Mouse (Mus musculus) midbrain, embryonic 13.5 days (tissue): ENCODE data around the gene Ccdc154. TPM values are rescaled to one million over a fixed set of nuclear protein-coding genes. Genes with fewer than 3 reads are reported as not detected.
"Not testable (repeated sequence)": the region's sequence is repeated elsewhere in the genome, so short reads cannot be mapped to it uniquely, and the experiment has no call there.

Experiments used
- ATAC-seq: fragments of 200-750 bp; cut with Nextera tagmentation; 2 replicates; pipeline ENCODE4 v1.8.0; 2017; ENCODE audit warnings: mild to moderate bottlenecking, moderate TSS enrichment, moderate library complexity
- H3K27ac ChIP-seq: fragments of 300-500 bp; sonication (generic); 2 replicates; pipeline ENCODE4 v1.5.1; 2015; ENCODE audit warnings: inconsistent platforms, mild to moderate bottlenecking, moderate library complexity
- H3K27me3 ChIP-seq: fragments of 300-500 bp; sonication (generic); 2 replicates; pipeline ENCODE4 v1.6.1; 2015; ENCODE audit warnings: mild to moderate bottlenecking, inconsistent platforms
- H3K36me3 ChIP-seq: fragments of 300-500 bp; sonication (generic); 2 replicates; pipeline ENCODE4 v1.6.1; 2015; ENCODE audit warnings: mild to moderate bottlenecking, inconsistent platforms
- H3K4me1 ChIP-seq: fragments of 300-500 bp; sonication (generic); replicated peaks from 2 replicates; pipeline ENCODE4 v1.6.1; 2015; ENCODE audit warnings: inconsistent platforms
- H3K4me2 ChIP-seq: fragments of 300-500 bp; sonication (generic); replicated peaks from 2 replicates; pipeline ENCODE4 v1.6.1; 2015; ENCODE audit warnings: moderate library complexity, mild to moderate bottlenecking, inconsistent platforms
- H3K4me3 ChIP-seq: fragments of 300-500 bp; sonication (generic); replicated peaks from 2 replicates; pipeline ENCODE4 v1.5.1; 2015; ENCODE audit warnings: mild to moderate bottlenecking, inconsistent platforms
- H3K9ac ChIP-seq: fragments of 300-500 bp; sonication (generic); replicated peaks from 2 replicates; pipeline ENCODE4 v1.6.1; 2015; ENCODE audit warnings: mild to moderate bottlenecking, inconsistent platforms
- H3K9me3 ChIP-seq: fragments of 300-500 bp; sonication (generic); 2 replicates; pipeline ENCODE4 v1.6.1; 2016; ENCODE audit warnings: mild to moderate bottlenecking, inconsistent platforms
- WGBS: fragments of 180-500 bp; shearing (Covaris S2); methylation state at CpG from one replicate; pipeline ENCODE4 v1.1.7; 2015; 5-methylcytosine and 5-hydroxymethylcytosine counted together
- polyA plus RNA-seq: library from polyadenylated mRNA; unstranded; fragments of >200 nt; fragmentation: Nextera tagmentation; extraction: Ambion mirVana; gene quantifications from 2 replicates; pipeline ENCODE4 v1.2.1, GENCODE M21; 2015

Gene Ccdc154
- not detected in 2 replicates for polyA plus RNA-seq

DNA sequence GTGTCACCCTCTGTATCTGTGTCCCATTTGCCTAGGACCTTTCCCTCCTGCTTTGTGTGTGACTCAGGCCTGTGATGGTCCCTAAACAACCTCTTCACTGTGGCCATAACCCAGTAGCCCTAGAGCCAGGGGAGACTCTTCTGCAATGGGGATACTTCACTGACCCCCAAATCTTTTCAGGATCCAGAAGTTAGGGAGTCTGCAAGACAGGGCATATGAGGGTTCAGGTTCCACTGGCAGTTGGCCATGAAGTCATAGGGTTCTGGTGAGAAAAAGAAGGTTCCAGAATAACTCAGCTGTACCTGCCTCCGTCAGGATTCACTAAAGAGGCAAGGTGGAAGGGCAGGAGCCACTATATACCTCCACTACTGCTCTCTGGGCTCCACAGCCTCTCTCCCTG is at the start of gene Ccdc154:
Ccdc154 (plus strand) TSS at position 301 of the 400 bp plus-strand sequence.
- 94% methylated on average over 1 of the region's 1 CpGs for WGBS
- Histone ChIP-seq H3K4me3 (no peak within 1 kb of the TSS), H3K4me2 (no peak within 1 kb of the TSS), H3K27ac (no peak within 1 kb of the TSS), H3K9ac (no peak within 1 kb of the TSS; the same call in 1 of the 2 replicates), H3K36me3 (peaks cover 48% of the 10 kb centered on the region), H3K27me3 (no peaks in the 10 kb centered on the region), H3K4me1 (no peaks in the 10 kb centered on the region), H3K9me3 (no peaks in the 10 kb centered on the region)
- ATAC-seq = no peak

DNA sequence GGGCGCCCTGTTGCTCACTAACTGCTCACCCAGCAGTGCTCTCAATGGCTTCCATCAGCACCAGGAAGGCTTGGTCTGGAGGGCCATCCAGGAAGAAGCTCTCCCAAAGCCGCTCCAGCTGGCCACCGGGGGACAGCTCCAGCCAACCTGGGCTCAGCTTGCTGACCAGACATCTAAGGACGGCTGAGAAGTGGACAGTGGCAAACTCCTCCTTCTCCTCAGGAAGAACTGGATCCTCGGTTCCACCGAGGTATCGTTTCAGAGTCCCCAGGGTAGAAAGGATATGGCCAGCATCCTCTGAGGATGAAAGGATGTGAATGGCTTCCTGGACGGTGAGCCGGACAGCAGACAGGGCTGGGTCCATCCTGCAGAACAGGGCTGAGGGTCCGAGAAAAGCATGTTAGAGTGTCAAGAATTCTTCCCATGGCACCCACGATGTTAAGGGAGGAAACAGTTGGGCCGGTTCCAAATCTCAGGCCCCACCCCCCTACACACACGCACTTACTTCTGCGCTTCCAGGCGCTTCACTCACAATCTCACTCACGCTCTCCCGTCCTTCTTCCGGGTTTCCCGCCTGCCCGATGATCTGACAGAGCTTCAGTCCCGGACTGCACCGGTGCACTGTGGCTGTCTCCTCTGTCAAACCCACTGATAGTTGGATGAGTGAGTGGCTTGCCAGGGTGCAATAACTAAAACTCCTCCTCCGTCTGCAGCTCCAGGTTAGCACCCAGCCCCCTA is 47.2 kb upstream of the Ccdc154 start:
- H3K27ac ChIP-seq = peak overlapping the region; percentile 84
- H3K9ac ChIP-seq = peak overlapping the region; percentile 78
- peaks cover 36% of the 10 kb centered on the region for H3K36me3 ChIP-seq
- peaks cover 22% of the 10 kb centered on the region for H3K4me1 ChIP-seq
- 13% methylated on average over 23 of the region's 23 CpGs for WGBS
- peak; percentile 71 for ATAC-seq
- H3K27me3 ChIP-seq = peaks cover 6% of the 10 kb centered on the region; the same call in 1 of the 2 replicates
- peak overlapping the region; percentile 91 for H3K4me2 ChIP-seq
- H3K4me3 ChIP-seq = peak overlapping the region; percentile 59
- no peaks in the 10 kb centered on the region for H3K9me3 ChIP-seq

DNA sequence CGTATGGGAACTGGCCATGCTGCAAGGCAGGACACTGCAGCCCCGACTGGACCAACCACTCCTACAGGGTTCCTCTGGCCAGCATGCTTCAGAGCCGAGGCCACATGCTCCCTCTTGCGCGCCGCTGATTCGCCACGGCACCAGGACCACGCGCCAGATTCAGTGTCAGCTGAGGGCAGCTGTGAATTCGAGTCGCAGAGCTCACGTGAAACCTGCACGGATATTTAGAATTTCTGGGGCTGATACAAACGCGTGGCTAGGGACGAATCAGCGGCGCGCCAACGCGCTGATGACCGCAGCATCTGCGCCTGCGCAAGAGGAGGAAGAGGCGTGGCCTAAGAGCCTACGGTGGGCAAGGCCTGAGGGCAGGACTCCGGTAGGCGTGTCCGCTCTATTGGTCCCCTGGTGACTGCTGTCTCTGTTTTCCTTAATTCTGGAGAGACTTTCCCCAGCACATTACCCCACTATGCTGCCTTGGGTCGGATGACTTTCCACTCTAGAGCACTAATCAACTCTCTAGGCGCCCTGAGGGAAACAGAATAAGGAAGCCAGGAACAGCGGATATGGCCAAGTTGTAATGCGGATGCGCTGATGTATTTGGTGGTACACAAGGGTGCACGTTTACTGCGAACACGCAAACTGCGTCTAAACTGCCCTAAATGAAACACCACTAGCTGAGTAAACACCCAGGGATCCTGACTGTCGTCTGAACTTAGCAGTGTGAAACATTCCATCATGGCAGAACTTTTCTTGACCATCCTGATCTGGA is 46.4 kb upstream of the Ccdc154 start, which contains the start of gene Telo2:
Telo2 (minus strand) TSS at position 304 of the 769 bp plus-strand sequence.
- Histone ChIP-seq H3K27ac (peak within 1 kb of the TSS; percentile 84), H3K27me3 (peaks cover 6% of the 10 kb centered on the region; the same call in 1 of the 2 replicates), H3K4me1 (peaks cover 22% of the 10 kb centered on the region), H3K4me2 (peak within 1 kb of the TSS; percentile 91), H3K9ac (peak within 1 kb of the TSS; percentile 78), H3K9me3 (no peaks in the 10 kb centered on the region), H3K4me3 (peak within 1 kb of the TSS; percentile 59), H3K36me3 (peaks cover 28% of the 10 kb centered on the region)
- ATAC-seq = peak; percentile 96
- WGBS = 5% methylated on average over 40 of the region's 40 CpGs

DNA sequence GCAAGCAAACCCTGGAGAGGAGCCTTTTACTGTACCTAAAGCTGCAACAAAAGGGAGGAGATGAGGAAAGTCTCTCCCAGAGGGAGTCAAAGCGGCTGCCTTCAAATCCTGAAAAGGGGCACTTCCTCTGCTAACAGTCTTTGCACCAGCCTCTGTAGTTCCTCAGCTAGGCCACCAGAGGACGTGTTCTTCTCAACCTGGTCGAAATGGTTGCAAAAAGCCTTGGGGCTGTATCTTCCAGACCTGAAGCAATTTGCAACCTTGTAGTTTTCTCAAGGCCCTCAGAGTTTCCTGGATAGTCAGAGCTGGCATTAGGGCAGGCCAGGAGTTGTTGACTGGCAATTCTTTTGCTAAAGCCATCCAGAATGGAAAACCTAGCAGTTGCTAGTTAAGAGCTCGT is 45.0 kb upstream of the Ccdc154 start:
- WGBS = 35% methylated on average over 4 of the region's 4 CpGs
- peaks cover 11% of the 10 kb centered on the region; the same call in 1 of the 2 replicates for H3K27me3 ChIP-seq
- H3K4me3 ChIP-seq = no peak overlapping the region
- H3K27ac ChIP-seq = no peak overlapping the region
- H3K36me3 ChIP-seq = peaks cover 14% of the 10 kb centered on the region; the same call in 1 of the 2 replicates
- H3K4me2 ChIP-seq = no peak overlapping the region
- peaks cover 22% of the 10 kb centered on the region for H3K4me1 ChIP-seq
- ATAC-seq = no peak
- H3K9ac ChIP-seq = no peak overlapping the region
- H3K9me3 ChIP-seq = no peaks in the 10 kb centered on the region

DNA sequence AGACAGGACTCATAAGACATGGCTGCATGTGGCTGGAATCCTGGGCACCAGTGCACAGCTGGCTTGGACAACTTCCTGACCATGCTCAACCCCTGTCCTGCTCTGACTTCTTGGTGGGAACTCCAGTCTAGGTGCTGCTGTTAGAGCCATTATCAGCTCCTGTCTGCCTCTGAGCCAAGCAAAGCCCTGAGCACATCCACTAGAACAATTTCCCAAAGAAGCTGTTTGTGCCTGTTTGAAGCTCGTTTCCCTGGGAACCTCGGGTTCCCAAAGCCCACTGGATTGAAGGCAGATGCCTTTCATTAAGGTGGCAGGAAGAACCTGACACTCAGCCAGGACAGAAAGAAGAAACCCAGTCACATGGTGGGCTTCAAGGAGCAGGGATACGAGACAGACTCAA is 41.9 kb upstream of the Ccdc154 start, which contains the start of gene Ptx4:
Ptx4 (plus strand) TSS at position 355 of the 400 bp plus-strand sequence.
- H3K9ac ChIP-seq = no peak within 1 kb of the TSS

DNA sequence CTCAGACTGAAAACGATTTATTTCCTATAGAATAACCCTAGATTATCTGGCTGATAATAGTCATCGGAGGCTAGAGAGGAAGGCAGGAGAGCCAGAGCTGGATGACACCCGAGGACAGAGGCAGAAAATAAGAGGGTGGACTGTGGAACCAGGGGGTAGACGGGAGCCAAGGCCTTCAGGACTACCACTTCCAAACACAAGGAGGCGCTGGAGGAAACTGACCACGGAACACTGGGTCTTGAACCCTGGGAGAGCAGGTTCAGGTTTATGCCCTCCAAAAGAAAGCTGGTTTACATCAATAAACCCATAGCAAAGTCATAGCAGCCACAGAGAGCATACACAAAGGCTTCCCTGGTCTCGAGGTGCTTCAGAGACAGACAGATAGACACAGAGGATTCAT is 38.3 kb upstream of the Ccdc154 start:
- H3K4me1 ChIP-seq = no peaks in the 10 kb centered on the region
- WGBS = 26% methylated on average over 7 of the region's 7 CpGs
- H3K4me3 ChIP-seq = no peak overlapping the region
- H3K9ac ChIP-seq = no peak overlapping the region
- H3K36me3 ChIP-seq = no peaks in the 10 kb centered on the region
- no peak overlapping the region for H3K4me2 ChIP-seq
- H3K27me3 ChIP-seq = peaks cover 7% of the 10 kb centered on the region; the same call in 1 of the 2 replicates
- ATAC-seq = no peak
- H3K27ac ChIP-seq = no peak overlapping the region
- no peaks in the 10 kb centered on the region for H3K9me3 ChIP-seq

More for the DNA sequence above, 41.9 kb upstream of the Ccdc154 start, which contains the start of gene Ptx4:
- Histone ChIP-seq H3K9me3 (no peaks in the 10 kb centered on the region), H3K4me2 (no peak within 1 kb of the TSS), H3K27ac (no peak within 1 kb of the TSS), H3K4me1 (peaks cover 6% of the 10 kb centered on the region; the same call in 1 of the 2 replicates), H3K27me3 (peaks cover 14% of the 10 kb centered on the region), H3K4me3 (no peak within 1 kb of the TSS), H3K36me3 (no peaks in the 10 kb centered on the region)
- WGBS = 50% methylated on average over 3 of the region's 3 CpGs
- no peak for ATAC-seq

DNA sequence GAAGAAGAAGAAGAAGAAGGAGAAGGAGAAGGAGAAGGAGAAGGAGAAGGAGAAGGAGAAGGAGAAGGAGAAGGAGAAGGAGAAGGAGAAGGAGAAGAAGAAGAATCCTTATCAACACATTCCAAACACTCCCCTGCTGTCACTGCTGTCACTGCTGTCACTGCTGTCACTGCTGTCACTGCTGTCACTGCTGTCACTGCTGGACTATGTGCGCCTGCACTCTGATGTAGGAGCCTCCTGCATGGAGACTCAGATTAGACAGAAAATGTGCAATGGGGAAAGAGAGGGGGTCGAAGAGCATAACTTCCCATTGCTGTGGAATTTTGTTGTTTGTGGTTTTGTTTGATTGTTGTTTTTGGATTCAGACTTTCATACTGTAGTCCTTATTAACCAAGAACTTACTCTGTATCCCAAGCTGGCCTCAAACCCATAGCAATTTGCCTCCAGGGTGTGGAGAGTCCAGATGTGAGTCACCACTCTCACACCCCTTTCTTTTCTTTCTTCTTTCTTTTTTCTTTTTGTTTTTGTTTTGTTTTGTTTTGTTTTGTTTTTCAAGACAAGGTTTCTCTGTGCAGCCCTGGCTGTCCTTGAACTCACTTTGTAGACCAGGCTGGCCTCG is 36.7 kb upstream of the Ccdc154 start:
- not testable (repeated sequence) for H3K4me2 ChIP-seq, H3K9me3 ChIP-seq, H3K27ac ChIP-seq, H3K4me1 ChIP-seq, H3K4me3 ChIP-seq, H3K27me3 ChIP-seq, H3K36me3 ChIP-seq, ATAC-seq, H3K9ac ChIP-seq
- 75% methylated on average over 3 of the region's 3 CpGs for WGBS

DNA sequence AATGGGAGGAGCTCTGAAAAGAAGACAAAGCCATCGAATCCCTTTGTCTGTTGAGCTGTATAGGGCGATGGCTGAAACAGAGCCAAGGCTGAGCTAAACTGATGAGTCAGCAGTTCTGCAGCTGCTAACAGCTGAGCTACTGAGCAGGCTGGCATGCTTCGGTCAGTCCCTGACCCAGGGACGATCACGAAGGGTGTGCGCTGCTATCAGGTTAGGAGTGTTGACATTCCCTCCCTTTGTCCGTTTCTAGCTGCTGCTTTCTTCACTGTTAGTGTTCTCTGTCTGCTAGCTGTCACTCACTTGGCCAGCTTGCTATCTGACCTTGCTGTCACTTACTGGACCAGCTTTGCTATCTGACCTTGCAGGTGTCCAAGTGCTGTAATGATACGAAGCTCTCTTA is 35.2 kb upstream of the Ccdc154 start:
- Histone ChIP-seq H3K4me3 (no peak overlapping the region), H3K9me3 (no peaks in the 10 kb centered on the region), H3K36me3 (no peaks in the 10 kb centered on the region), H3K4me2 (no peak overlapping the region), H3K9ac (no peak overlapping the region), H3K27ac (no peak overlapping the region), H3K27me3 (peaks cover 2% of the 10 kb centered on the region; the same call in 1 of the 2 replicates), H3K4me1 (no peaks in the 10 kb centered on the region)
- ATAC-seq = no peak
- WGBS = 66% methylated on average over 8 of the region's 8 CpGs

DNA sequence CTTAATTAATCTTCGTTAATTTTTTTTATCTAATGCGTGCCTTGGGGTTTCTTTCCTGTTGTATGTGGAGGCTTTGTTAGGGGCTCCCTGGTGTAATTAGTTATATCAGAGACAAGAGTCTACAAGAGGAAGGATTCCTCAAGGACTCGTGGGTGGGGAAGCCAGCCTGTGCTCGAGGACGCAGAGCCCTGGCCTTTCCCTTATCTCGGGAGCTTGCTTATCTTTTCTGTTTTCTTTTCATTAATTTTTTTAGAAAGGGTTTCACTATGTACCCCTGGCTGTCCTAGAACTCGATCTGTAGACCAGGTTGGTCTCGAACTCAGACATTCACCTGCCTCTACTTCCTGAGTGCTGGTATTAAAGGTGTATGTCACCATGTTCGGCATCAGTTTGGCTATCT is 34.6 kb upstream of the Ccdc154 start:
- Histone ChIP-seq H3K9ac (no peak overlapping the region), H3K4me2 (no peak overlapping the region), H3K27ac (no peak overlapping the region), H3K36me3 (no peaks in the 10 kb centered on the region), H3K4me3 (no peak overlapping the region), H3K9me3 (no peaks in the 10 kb centered on the region), H3K27me3 (peaks cover under 1% of the 10 kb centered on the region; the same call in 1 of the 2 replicates), H3K4me1 (no peaks in the 10 kb centered on the region)
- 77% methylated on average over 9 of the region's 9 CpGs for WGBS
- ATAC-seq = no peak

DNA sequence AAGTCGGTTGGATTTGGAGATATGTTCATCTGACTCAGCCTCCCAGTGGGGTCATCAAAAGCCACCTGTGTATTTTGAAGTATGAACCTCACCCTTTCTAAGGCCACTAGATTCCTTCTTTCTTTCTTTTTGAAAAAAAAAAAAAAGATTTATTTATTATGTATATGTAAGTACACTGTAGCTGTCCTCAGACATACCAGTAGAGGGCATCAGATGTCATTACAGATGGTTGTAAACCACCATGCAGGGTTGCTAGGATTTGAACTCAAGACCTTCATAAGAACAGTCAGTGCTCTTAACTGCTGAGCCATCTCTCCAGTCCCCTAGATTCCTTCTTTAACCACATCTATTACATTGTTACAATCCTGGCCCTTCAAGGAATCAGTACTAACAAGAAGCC is 32.2 kb upstream of the Ccdc154 start:
- Histone ChIP-seq H3K27me3 (no peaks in the 10 kb centered on the region), H3K4me2 (no peak overlapping the region), H3K9me3 (no peaks in the 10 kb centered on the region), H3K9ac (no peak overlapping the region), H3K4me3 (no peak overlapping the region), H3K36me3 (no peaks in the 10 kb centered on the region), H3K27ac (no peak overlapping the region), H3K4me1 (peaks cover 13% of the 10 kb centered on the region)
- 88% methylated on average over 1 of the region's 1 CpGs for WGBS
- ATAC-seq = no peak

DNA sequence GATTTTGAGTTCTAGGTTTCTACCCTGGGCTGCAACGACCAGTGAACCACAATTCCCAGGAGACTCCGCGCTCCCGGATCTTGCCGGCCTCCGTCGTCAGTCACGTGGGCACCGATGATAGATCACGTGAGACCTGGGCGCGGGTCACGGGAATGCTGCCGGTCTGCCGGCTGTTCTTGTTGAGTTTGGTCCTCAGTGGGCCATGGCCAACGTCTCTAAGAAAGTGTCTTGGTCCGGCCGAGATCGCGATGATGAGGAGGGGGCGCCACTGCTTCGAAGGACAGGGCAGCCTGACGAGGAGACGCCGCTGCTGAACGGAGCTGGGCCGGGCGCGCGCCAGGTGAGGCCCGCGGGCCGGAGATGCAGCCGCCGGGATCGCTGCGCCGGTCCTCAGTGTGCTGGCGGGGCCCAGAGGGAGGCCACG is 29.0 kb upstream of the Ccdc154 start, which contains the start of gene Clcn7:
Clcn7 (plus strand) TSS at position 117 of the 424 bp plus-strand sequence.
- Histone ChIP-seq H3K9me3 (no peaks in the 10 kb centered on the region), H3K4me2 (peak within 1 kb of the TSS; percentile 87), H3K4me1 (peaks cover 22% of the 10 kb centered on the region), H3K36me3 (peaks cover 6% of the 10 kb centered on the region; the same call in 1 of the 2 replicates), H3K27me3 (no peaks in the 10 kb centered on the region), H3K27ac (peak within 1 kb of the TSS; percentile 45), H3K9ac (peak within 1 kb of the TSS; percentile 87), H3K4me3 (peak within 1 kb of the TSS; percentile 85)
- WGBS = under 1% methylated on average over 40 of the region's 40 CpGs
- ATAC-seq = peak; percentile 94
